Mouse (Mus musculus) A20 (cell line): ENCODE data around the gene S1pr3.

Experiments used
- DNase-seq: peaks from one replicate; pipeline ENCODE4 v3.0.0-alpha.2; 2011; ENCODE audit warnings: low read depth, low spot score

S1pr3 gene

GRCm38 (mm10) chr13:51405731-51406320 lies 2.6 kb upstream of the S1pr3 start:
- DNase-seq, result no peak

- DNase-seq, result no peak
Measured at GRCm38 (mm10) chr13:51407541-51408217, 760 bp upstream of the S1pr3 start.

- DNase-seq, result no peak
Measured at GRCm38 (mm10) chr13:51409936-51410481, 1.6 kb downstream of the S1pr3 start.

- no peak for DNase-seq
Measured at GRCm38 (mm10) chr13:51411243-51411642, 2.8 kb downstream of the S1pr3 start.

- DNase-seq, result no peak
Measured at GRCm38 (mm10) chr13:51411696-51412430, 3.4 kb downstream of the S1pr3 start.

GRCm38 (mm10) chr13:51413461-51413860 lies 5.0 kb downstream of the S1pr3 start:
- peak; percentile 55 for DNase-seq

- DNase-seq, result no peak
Measured at GRCm38 (mm10) chr13:51416727-51417126, 8.3 kb downstream of the S1pr3 start.

- no peak for DNase-seq
Measured at GRCm38 (mm10) chr13:51417796-51418195, 9.4 kb downstream of the S1pr3 start.

- DNase-seq, result peak; percentile 75
Measured at GRCm38 (mm10) chr13:51418268-51418941, 10.0 kb downstream of the S1pr3 start.

- no peak for DNase-seq
Measured at GRCm38 (mm10) chr13:51418942-51419451, 10.6 kb downstream of the S1pr3 start.

- no peak for DNase-seq
Measured at GRCm38 (mm10) chr13:51419501-51419900, 11.1 kb downstream of the S1pr3 start.

GRCm38 (mm10) chr13:51420861-51421260 lies 12.4 kb downstream of the S1pr3 start:
- DNase-seq, result no peak

- no peak for DNase-seq
Measured at GRCm38 (mm10) chr13:51423647-51424046, 15.2 kb downstream of the S1pr3 start.

GRCm38 (mm10) chr13:51424647-51425046 lies 16.2 kb downstream of the S1pr3 start:
- DNase-seq, result peak; percentile 59

- DNase-seq, result no peak
Measured at GRCm38 (mm10) chr13:51425662-51426443, 17.4 kb downstream of the S1pr3 start.

- no peak for DNase-seq
Measured at GRCm38 (mm10) chr13:51433371-51433770, 24.9 kb downstream of the S1pr3 start.

- peak; percentile 29 for DNase-seq
Measured at GRCm38 (mm10) chr13:51434460-51434859, 26.0 kb downstream of the S1pr3 start.

- DNase-seq, result no peak
Measured at GRCm38 (mm10) chr13:51435146-51435545, 26.7 kb downstream of the S1pr3 start.

GRCm38 (mm10) chr13:51437105-51438085 lies 29.0 kb downstream of the S1pr3 start:
- no peak for DNase-seq

- no peak for DNase-seq
Measured at GRCm38 (mm10) chr13:51442922-51443321, 34.5 kb downstream of the S1pr3 start.
